Mouse (Mus musculus) gonadal fat pad, adult 2 months (tissue): Measurements from ENCODE around the gene Aldh5a1. TPM values are rescaled to one million over a fixed set of nuclear protein-coding genes. Genes with fewer than 3 reads are reported as not detected.

Experiments used
- DNase-seq: peaks from one replicate; pipeline ENCODE4 v3.0.0-alpha.2; 2012; ENCODE audit warnings: low read depth
- polyA plus RNA-seq: library from polyadenylated mRNA; depleted of rRNA; stranded (reverse); fragments of >200 nt; gene quantifications from 2 replicates; pipeline ENCODE4 v1.2.3, GENCODE M21; 2012

Aldh5a1 gene
- polyA plus RNA-seq, 1 experiment: 7.0 TPM

DNA sequence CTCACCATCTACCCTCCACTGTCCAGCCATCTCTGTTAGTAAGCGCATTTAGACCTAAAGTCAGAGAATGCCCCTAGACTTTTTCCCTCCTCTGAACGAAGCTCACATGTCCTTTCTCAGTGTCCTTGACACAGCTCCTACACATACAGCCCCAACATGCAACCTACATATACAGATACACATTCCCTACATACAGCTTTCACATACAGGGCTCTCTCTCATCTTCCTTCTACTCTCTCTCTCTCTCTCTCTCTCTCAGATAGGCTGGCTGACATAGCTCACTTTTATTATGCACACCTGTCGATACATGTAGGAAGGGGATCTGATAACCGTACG, 721 bp downstream of the Aldh5a1 start:
- DNase-seq: no peak

DNA sequence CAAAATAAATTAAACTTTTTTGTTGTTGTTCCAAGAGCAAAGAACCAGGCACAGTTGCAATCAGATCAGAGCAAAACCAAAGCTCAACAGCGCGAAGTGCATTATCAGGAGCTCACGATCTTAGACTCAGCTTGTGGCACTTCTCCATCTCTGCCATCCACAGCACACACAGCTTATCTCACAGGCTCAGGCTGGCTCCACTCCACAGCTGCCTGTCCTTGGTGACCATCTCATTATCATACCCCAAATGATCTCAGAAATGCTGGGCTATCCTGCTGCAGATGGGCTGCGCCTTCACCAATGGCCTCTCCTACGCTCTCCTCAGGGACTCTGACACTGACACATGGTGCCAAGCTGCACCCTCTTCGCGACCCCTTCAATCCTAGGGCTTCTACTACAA, 4.3 kb downstream of the Aldh5a1 start:
- DNase-seq: no peak

DNA sequence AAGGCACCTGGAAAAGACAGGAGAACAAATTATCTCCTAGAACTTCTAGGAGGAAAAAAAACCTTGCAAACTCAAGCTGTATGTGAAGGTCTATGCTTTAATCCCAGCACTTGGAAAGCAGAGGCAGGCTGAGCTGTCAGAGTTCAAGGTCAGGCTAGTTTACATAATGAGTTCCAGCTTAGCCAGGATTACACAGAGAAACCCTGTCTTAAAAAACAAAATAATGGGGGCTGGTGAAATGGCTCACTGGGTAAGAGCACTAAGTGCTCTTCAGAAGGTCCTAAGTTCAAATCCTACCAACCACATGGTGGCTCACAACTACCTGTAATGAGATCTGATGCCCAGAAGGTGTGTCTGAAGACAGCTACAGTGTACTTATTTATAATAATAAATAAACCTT, 6.9 kb downstream of the Aldh5a1 start:
- DNase-seq: no peak

DNA sequence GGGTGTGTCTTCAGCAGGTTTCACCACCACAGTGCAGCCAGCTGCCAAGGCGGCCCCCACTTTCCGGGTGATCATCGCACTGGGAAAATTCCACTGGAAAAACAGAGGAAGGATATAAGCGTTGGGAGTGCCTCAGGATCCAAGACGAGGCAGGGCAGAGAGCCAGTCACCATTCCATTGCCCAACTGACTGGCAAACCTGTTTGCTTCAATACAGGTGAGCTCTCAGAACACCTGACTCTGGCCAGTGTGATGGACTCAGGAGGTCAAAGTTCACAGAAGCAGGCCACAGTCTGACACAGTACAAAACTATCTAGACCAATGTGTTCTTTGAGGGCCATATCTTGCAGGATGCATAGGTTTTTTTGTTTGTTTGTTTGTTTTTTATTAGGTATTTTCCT, 13.5 kb downstream of the Aldh5a1 start:
- DNase-seq: peak; percentile 89

DNA sequence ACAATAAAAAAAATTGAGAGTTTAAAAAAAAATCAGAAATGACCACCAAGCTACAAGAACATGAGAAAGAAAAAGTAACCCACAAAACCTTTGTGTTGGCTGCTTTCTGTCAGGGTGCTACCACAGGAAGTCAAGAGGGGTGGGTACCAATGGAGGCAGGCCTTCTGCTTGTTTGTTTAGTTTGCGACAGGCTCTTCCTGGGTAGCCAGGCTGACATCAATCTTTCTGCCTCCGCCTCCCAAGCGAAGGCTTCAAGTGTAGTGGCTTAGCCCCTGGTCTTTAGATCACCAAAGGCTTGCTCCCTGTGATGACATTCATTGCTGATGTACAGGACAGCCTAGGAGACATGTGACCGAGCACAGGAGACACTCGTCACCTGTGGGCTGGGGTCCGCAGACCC, 16.2 kb downstream of the Aldh5a1 start:
- no peak for DNase-seq

DNA sequence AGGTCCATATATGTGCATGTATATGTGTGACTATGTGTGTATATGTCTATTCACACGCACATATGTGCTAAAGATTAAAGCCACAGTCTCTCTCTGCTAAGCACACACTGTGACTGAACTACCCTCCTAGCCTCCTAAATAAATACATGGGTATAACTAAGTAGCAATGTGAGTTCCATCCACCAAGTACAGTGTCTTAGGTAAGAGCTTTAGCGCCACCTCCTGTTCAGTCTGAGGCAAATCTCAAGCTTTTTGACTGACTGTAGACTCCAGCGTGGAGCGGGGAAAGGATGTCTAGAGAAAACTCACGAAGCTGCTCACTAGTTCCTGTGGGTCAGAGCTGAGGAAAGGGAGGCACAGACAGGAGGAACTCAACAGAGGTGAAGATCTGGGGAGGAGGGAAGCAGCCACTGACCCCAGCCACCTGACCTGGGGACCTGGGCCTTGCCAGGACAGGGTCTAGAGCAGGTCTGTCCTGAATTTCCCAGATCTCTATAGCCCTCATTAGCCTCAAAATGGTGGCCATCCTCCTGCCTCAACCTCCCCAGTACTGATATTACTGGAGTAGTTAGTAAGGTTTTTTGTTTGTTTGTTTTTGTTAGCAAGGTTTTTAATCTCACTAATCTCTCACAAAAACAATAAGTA, 17.0 kb downstream of the Aldh5a1 start:
- no peak for DNase-seq

DNA sequence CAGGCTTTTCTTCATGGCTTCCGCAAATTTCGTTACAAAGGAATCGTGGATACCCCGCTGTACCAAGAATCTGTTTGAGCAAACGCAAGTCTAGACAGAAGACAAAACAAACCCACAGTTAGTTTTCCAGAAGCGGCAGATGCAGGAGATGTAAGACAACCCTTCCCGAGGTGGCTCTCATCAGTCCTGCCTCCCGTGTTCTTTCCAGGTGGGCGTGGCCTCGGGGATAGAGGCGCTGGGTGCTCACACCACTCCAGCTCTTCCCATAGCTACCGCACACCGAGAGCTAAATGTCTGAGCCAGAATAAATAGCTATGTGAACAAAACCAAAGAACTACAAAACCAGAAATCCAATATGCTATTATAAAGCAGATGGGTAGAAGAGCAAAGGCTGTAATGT, 21.6 kb downstream of the Aldh5a1 start:
- no peak for DNase-seq

DNA sequence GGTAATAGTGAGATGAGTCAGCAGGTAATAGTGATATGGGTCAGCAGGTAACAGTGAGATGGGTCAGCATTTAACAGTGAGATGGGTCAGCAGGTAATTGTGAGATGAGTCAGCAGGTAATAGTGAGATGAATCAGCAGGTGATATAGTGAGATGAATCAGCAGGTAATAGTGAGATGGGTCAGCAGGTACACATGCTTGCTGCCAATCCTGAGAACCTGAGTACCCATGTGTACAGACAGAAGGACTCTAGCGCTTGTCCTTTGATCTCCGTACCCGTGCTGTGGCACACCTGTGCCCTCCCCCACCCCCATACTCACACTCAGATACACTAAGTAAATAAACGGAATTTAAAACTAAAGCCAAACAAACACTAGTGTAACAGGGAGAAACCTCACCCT, 22.5 kb downstream of the Aldh5a1 start:
- DNase-seq: no peak

DNA sequence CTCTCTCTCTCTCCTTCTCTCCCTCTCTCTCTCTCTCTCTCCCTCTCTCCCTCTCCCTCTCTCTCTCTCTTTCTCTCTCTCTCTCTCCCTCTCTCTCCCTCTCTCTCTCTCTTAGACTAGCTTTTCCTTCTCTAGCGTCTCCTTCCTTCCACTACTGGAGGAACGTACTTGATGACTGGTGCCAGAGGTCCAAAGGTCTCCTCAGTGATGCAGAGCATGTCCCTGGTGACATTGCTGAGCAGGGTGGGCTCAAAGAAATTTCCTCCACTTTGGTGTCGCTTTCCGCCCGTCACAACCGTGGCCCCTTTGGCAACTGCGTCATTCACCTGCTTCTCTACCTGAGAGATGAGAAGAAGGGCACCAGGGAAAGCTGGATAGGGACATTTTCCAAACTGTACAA, 23.9 kb downstream of the Aldh5a1 start:
- DNase-seq: no peak

DNA sequence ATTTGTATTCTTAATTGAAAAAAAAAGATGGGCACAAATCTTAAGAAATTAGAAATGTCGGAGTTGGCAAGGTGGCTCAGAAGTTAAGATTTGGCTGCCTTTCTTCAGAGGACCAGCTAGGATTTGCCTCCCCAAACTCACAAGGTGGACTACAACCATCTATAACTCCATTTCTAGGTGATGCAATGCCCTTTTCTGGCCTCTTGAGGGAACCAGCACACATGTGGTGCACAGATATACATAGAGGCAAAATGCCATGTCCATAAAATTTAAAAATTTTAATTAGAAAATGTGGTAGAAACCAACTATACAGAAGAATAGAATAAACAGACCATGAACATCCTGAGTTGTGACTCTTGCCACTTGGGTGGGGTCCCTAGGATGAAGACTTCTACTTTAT, 28.3 kb downstream of the Aldh5a1 start:
- DNase-seq: no peak

DNA sequence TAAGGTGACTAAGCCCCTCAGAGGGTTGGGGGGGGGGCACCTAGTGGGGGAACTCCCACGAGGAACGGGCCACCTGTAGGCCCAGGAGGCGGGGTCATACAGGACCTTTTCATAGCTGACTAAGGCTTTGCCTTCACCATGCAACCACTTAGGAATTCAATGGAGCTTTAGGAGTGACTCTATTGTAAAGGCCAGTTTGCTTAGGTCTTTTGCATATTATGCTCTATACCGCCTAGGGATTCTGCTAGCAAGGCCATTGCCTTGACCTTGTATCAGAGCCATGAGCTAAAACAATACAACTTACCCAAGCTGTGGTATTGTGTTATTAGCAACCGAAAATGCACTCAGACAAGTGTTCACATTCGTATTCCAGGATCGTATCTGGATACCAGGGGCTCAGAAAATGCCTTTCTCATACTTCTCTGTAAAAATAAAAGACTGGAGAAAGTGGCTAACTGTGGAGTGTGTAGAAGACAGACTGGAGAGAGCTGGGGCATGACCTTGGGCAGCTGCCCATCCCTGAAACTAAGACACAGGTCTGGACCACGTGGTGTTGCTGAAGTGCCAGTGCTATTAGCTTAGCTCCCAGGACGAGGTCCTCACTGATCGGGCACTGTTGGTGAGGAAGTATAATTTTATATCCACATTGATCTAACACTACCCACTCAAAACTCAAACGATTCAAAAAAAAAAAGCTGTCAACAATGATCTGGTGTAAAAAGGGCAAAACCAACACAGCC, 30.5 kb downstream of the Aldh5a1 start:
- DNase-seq: no peak

DNA sequence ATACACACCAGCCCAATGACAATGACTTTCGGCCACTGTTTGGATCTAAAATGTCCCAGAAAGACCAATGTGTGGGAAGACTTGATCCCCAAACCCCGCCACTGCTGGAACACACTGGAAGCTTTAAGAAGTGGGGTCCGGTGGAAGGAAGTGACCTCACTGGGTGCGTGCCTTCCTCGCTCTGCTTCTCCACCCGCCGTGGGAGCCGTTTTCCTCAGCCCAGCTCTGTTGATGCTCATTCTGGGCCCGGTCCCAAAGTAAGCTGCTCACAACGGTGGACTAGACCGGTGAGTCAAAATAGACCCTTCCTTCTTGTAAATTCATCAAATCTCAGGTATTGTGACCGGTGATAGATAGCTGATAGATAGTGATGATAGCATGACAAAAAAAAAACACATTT, 32.0 kb downstream of the Aldh5a1 start:
- no peak for DNase-seq

DNA sequence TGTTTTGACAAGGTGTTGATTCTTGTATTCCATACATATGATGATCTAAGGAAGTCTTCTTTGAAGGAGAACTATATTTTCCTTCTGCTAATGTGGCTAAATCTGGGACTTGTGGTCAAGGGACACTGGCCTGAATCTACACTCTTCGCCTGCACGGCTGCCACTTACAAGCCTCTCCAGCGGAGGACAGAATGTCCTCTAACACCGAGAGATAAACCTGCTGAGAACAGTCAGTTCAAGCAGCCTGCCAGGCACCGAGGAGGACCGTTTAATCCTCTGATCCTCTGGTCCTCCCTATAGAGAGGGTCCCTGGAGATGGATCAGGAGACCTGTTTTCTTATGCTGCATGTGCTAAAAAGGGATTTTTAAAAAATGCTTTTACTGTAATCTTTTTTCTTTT, 34.0 kb downstream of the Aldh5a1 start:
- DNase-seq: no peak

DNA sequence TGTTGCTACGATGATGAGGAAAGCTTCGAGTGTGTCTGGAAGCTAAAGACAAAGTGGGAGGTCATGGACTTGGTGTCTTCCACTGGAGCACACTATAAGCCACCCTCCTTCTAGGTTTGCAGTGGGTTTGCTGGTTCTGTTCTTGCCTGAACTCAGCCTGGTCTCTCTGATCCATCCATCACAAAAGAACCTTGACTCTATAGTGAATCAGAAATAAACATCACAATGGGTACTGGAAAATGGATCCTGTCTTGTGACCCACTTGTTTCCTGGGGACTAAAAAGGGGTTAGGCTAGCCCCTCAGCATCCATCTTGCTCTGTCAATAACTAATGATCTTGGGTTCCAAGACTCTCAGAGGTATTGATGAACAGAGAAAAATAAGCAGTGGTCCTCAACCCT, 35.5 kb downstream of the Aldh5a1 start:
- DNase-seq: no peak

DNA sequence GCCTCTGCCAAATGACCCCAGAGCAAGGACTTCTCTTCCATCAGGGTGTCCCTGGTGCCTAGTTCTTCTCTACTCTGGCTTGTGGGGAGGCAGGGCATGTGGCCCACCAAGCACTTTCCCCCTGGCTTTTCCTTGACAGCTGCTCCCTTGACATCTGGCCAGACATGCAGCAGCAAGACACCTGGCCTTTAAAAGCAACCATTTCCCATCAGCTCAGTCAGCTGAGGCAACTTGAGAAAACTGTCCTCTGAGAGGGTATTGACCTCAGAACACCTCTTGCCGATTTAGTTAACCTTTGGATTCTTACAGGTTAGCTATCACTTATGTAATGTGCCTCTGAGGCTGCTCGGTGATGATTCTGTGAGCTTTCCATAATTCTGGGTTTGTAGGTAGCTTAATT, 43.6 kb downstream of the Aldh5a1 start:
- no peak for DNase-seq

DNA sequence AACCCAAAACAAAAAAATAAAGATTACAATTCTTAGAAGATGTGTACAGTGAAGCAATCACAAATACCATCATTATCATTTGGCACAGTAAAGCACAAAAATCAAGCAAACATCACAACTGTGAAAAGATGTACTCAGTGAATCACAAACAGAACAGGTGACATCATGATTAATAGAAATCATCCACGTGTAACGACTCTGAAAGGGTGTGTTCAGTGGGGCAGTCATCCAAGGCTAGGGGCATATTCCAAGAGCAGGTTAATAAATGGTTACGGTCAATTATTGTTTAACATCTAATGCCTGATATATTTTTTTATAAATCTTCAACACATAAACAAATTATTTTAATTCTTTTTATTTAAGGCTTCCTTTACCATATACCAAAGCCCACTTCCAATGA, 44.9 kb downstream of the Aldh5a1 start:
- no peak for DNase-seq

DNA sequence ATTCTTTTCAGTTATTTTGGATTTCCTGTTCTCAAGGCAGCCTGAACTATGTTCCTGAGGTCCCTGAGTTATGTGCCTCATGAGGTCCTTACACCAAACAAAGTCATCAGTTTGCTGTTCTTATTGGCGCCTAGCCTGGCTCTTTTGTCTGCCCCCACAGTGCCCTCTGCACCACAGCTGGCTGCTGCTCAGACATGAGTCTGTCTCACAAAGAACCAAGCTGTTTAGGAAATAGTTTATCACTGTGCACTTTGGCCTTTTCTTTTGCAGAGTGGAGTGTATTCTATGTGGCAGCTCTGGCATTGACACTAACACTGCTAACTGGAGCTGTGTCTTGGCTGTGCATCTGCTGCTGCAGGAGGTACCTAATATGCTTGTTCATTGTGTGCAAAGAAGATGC, 47.9 kb downstream of the Aldh5a1 start:
- DNase-seq: no peak

DNA sequence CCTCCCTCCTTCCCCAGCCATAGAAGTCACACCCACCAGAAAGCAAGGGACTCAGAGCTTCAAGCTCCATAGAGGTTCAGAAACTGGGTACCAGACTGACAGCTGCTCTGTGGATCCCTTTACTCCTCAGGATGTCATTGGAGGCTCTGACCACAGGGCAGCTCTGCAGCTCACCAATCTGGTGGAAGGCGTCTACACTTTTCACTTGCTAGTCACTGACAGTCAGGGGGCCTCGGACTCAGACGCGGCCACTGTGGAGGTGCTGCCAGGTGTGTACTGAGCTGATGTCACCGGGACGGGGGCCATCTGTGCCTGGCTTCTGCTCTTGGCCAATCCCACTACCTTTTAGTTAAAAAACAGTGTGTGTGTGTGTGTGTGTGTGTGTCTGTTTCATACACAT, 55.0 kb downstream of the Aldh5a1 start:
- no peak for DNase-seq

DNA sequence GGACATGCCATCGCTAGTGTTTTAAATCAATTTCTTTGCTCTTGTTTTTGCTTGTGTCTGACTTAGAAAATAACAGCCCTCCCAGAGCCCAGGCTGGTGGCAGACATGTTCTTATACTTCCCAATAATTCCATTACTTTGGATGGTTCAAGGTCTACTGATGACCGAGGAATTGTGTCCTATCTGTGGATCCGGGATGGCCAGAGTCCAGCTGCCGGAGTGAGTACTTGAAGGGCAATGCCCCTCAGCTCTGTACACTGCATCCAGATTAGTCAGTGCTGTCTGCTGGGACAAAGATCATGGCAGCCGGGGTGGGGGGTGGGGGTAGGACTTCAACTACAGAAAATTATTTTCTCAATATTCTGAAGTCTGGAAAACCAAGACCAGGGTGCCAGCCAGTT, 56.8 kb downstream of the Aldh5a1 start:
- DNase-seq: no peak

DNA sequence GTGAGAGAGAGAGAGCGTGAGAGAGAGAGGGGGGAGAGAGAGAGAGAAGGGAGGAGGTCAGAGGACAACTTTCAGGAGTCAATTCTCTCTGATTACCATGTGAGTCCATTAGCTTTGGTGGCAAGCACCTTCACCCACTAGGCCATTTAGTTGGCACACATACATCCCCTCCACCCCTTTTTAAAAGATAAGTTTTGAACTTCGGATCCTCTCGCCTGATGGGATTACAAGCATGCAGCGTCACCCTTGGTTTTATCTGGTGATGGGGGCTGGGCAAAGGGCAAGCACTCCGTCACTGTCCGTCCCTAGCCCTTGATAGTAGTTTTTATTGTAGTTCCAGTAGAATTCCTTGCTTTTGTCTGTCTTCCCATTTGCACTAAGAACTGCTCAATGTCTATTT, 57.3 kb downstream of the Aldh5a1 start:
- DNase-seq: no peak

DNA sequence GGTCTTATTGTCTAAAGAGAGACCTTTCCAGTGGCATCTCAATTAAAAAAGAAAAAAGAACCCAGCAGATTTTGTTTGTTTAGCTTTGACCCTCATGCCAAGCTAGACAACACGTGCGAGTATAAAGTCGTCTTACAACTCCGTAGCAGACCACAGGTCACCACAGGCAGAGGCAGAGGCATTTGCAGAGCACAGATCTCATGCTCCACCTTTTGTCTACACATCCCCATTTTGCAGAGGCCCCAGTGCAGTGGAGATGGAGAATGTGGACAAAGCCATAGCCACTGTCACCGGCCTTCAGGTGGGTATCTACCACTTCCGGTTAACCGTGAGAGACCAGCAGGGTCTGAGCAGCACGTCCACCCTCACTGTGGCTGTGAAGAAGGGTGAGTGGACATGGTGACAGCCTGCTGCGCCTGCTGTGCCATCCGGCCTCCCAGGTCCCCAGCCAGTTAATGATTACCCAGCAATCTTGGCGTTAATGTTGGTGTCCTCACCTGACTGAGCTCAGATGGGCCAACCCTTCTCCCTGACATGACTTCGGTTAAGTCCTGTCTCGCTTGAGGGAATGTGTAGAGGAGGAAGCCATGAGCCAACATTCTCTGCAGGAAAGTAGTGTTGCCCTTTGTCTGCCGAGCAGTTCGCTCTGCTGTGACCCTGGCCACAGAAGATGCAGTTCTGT, 58.0 kb downstream of the Aldh5a1 start:
- no peak for DNase-seq

DNA sequence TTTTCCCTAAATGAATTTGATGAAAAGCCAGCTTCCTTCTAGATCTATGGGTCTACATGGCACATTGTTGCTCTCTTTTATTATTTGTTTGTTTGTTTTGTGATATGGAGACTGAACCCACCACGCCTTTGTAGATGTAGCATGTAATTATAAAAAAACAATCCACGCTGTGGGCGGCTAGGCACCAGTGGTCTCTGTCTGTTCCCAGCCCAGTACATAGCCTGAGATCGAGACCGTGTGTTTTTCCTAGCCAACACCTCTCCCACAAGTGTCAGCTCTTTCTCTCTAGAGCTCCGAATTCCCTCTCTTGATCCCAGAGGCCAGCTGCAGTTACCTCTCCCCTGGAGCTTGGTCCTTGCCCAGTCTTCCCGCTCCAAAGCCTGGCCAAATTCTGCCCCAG, 69.2 kb downstream of the Aldh5a1 start:
- DNase-seq: no peak

DNA sequence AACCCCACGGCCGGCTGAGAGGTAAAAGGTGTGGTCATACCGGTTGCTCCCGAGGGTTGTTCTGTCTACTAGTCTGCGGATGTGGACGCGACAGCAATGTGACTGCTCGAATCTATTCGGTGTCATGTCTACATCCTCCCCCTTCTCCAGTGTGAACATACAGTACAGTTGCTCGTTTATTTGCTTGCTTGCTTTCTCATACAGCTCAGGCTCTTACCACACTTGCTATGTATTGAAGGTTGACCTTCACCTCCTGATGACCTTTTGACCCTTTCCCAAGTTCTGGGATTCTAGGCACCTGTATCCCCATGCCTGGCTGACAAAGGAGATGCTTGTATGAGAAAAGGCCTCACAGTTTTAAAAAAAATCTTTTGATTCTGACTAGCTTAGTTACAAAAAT, 69.7 kb downstream of the Aldh5a1 start:
- no peak for DNase-seq
